Mouse (Mus musculus) thymus, adult 2 months (tissue): ENCODE results near the gene Idi1. TPM values are rescaled to one million over a fixed set of nuclear protein-coding genes. Genes with fewer than 3 reads are reported as not detected.
A peak's percentile ranks its signal among the peaks of the same experiment; 100 is the strongest.

ENCODE experiments used
- DNase-seq: peaks from one replicate; pipeline ENCODE4 v3.0.0; 2021
- H3K27ac ChIP-seq: fragments of 200-500 bp; 2 replicates; pipeline ENCODE4 v1.5.1; 2012; ENCODE audit warnings: low read length, control low read depth; ENCODE audit not compliant: control insufficient read depth, insufficient read depth
- H3K27me3 ChIP-seq: fragments of 200-500 bp; 2 replicates; pipeline ENCODE4 v1.6.1; 2012; ENCODE audit warnings: mild to moderate bottlenecking, low read length, moderate library complexity, mixed read lengths; ENCODE audit not compliant: control insufficient read depth, insufficient read depth
- H3K36me3 ChIP-seq: fragments of 200-500 bp; 2 replicates; pipeline ENCODE4 v1.6.1; 2012; ENCODE audit warnings: mild to moderate bottlenecking, low read length, moderate library complexity; ENCODE audit not compliant: control insufficient read depth, insufficient read depth
- H3K4me1 ChIP-seq: fragments of 200-500 bp; replicated peaks from 2 replicates; pipeline ENCODE4 v1.6.1; 2012; ENCODE audit warnings: low read length; ENCODE audit not compliant: control insufficient read depth, insufficient read depth
- H3K4me3 ChIP-seq: fragments of 200-500 bp; 2 replicates; pipeline ENCODE4 v1.5.1; 2012; ENCODE audit warnings: mild to moderate bottlenecking, low read length, control low read depth, moderate library complexity; ENCODE audit not compliant: control insufficient read depth, insufficient read depth
- CTCF ChIP-seq: fragments of 200-500 bp; IDR thresholded peaks from 2 replicates; pipeline ENCODE4 v1.5.1; 2012; ENCODE audit warnings: mild to moderate bottlenecking, control low read depth, low read length, moderate library complexity, borderline replicate concordance; ENCODE audit not compliant: control insufficient read depth, poor library complexity, insufficient read depth; ENCODE audit errors: extremely low read depth
- POLR2A ChIP-seq: fragments of 200-500 bp; IDR thresholded peaks from 2 replicates; pipeline ENCODE4 v1.6.1; 2012; ENCODE audit warnings: mild to moderate bottlenecking, low read length, control low read depth, moderate library complexity; ENCODE audit not compliant: control insufficient read depth, poor library complexity, insufficient read depth; ENCODE audit errors: extremely low read depth
- WGBS: fragments of 180-500 bp; shearing (Covaris S2); methylation state at CpG from one replicate; pipeline ENCODE4 v1.1.7; 2018; 5-methylcytosine and 5-hydroxymethylcytosine counted together
- polyA plus RNA-seq: library from polyadenylated mRNA; depleted of rRNA; stranded (reverse); fragments of >200 nt; gene quantifications from 2 replicates; pipeline ENCODE4 v1.2.3, GENCODE M21; 2012

The Idi1 gene
- polyA plus RNA-seq, 1 experiment = 11.3 TPM

GRCm38 (mm10) chr13:8866612-8867011 is 18.7 kb upstream of the Idi1 start:
- H3K4me3 ChIP-seq = no peak overlapping the region
- 92% methylated on average over 7 of the region's 7 CpGs for WGBS
- no peak for DNase-seq
- 0 out of 2 replicates have a peak, but pooled peaks cover 2% of the 10 kb centered on the region for H3K4me1 ChIP-seq
- H3K36me3 ChIP-seq = peaks cover 9% of the 10 kb centered on the region; the same call in 1 of the 2 replicates
- no peak overlapping the region for H3K27ac ChIP-seq
- TF ChIP-seq POLR2A = no peak
- TF ChIP-seq CTCF = no peak
- H3K27me3 ChIP-seq = no peaks in the 10 kb centered on the region

DNA sequence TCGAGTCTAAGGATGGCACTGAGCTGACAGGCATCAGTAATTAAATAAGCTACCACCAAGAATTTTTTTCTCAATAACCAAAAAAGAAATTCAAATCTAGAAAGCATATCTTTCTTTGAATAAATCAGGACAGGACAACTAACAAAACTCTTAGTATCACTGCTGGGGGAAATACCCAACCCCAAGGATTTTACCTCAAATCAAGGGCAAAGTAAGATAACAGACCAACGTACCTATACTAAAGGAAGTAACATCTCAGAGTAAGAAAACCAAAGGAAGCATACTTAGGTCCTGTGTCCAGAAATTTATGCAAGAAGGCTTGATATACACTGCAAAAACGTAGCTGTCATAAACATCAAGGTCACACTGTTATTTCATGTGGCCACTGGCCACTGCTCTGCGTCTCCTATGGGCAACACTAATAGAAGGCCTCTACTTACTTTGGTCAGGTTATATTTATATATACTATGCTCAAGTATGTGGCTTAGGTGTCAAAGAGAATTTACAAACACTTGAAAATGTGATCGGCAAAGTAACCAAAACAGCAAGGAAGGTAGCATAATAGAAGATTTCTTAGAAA is 15.6 kb upstream of the Idi1 start:
- TF ChIP-seq POLR2A = no peak
- no peak for TF ChIP-seq CTCF
- no peak for DNase-seq
- 20% methylated on average over 5 of the region's 5 CpGs for WGBS
- Histone ChIP-seq H3K27me3 (no peaks in the 10 kb centered on the region), H3K27ac (no peak overlapping the region), H3K4me1 (0 out of 2 replicates have a peak, but pooled peaks cover 2% of the 10 kb centered on the region), H3K4me3 (no peak overlapping the region), H3K36me3 (peaks cover 7% of the 10 kb centered on the region; the same call in 1 of the 2 replicates)

DNA sequence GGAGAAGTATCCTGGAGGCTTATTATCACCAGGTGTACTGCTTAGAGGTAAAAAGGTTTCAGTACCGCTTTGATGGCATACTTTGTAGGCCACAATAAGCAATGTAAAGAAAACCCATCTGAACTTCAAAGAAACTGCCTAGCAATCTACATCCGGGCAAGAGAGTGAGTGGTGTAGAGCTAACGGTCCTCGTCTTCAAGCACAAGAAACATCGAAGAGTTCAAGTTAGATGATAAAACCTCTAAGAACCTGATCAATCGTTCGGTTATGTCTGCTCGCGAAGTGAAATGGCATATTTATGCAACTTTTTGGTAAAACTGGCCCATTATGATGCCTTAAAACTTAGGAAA is 15.2 kb upstream of the Idi1 start:
- H3K27me3 ChIP-seq = no peaks in the 10 kb centered on the region
- 1% methylated on average over 9 of the region's 9 CpGs for WGBS
- H3K4me3 ChIP-seq = peak overlapping the region; percentile 87
- peak overlapping the region; percentile 98 for H3K27ac ChIP-seq
- peaks cover 3% of the 10 kb centered on the region; the same call in 1 of the 2 replicates for H3K36me3 ChIP-seq
- DNase-seq = no peak
- no peak for TF ChIP-seq POLR2A
- TF ChIP-seq CTCF = no peak
- H3K4me1 ChIP-seq = 0 out of 2 replicates have a peak, but pooled peaks cover 2% of the 10 kb centered on the region

GRCm38 (mm10) chr13:8870510-8871313 is 14.6 kb upstream of the Idi1 start:
- WGBS = under 1% methylated on average over 57 of the region's 57 CpGs
- TF ChIP-seq CTCF (peak; percentile 100), POLR2A (peak; percentile 72)
- peak; percentile 89 for DNase-seq
- H3K36me3 ChIP-seq = peaks cover 3% of the 10 kb centered on the region; the same call in 1 of the 2 replicates
- H3K4me3 ChIP-seq = peak overlapping the region; percentile 87
- 0 out of 2 replicates have a peak, but pooled peaks cover 2% of the 10 kb centered on the region for H3K4me1 ChIP-seq
- no peaks in the 10 kb centered on the region for H3K27me3 ChIP-seq
- peak overlapping the region; percentile 98 for H3K27ac ChIP-seq

- Histone ChIP-seq H3K27me3 (no peaks in the 10 kb centered on the region), H3K27ac (peak within 1 kb of the TSS; percentile 98), H3K4me3 (peak within 1 kb of the TSS; percentile 87), H3K4me1 (0 out of 2 replicates have a peak, but pooled peaks cover 2% of the 10 kb centered on the region), H3K36me3 (peaks cover 2% of the 10 kb centered on the region; the same call in 1 of the 2 replicates)
- whole genome bisulfite sequencing = 7% methylated on average over 18 of the region's 18 CpGs
- TF ChIP-seq CTCF (no peak), POLR2A (no peak)
- DNase-seq = no peak
These were observed 13.9 kb upstream of the Idi1 start, which contains the start of gene Wdr37 for GRCm38 (mm10) chr13:8871314-8871962. TSS of gene Wdr37 (minus strand) at chr13:8871909.

GRCm38 (mm10) chr13:8873776-8874175 is 11.5 kb upstream of the Idi1 start:
- no peak for TF ChIP-seq POLR2A
- TF ChIP-seq CTCF = no peak
- 96% methylated on average over 1 of the region's 1 CpGs for WGBS
- no peak for DNase-seq

More at GRCm38 (mm10) chr13:8873776-8874175, 11.5 kb upstream of the Idi1 start:
- no peak overlapping the region for H3K4me3 ChIP-seq
- 0 out of 2 replicates have a peak, but pooled peaks cover 2% of the 10 kb centered on the region for H3K4me1 ChIP-seq
- no peak overlapping the region for H3K27ac ChIP-seq
- H3K36me3 ChIP-seq = no peaks in the 10 kb centered on the region
- no peaks in the 10 kb centered on the region for H3K27me3 ChIP-seq
